Mouse (Mus musculus) testis, postnatal 14 days (tissue): ENCODE measurements around the gene Tmprss13.

Experiments
- DNase-seq: peaks from one replicate; pipeline ENCODE4 v3.0.0; 2021; ENCODE audit warnings: low spot score

The Tmprss13 gene

GRCm38 (mm10) chr9:45383883-45384282, 65.0 kb downstream of the Tmprss13 start:
- no peak for DNase-seq

GRCm38 (mm10) chr9:45386698-45387097, 67.8 kb downstream of the Tmprss13 start:
- no peak for DNase-seq

GRCm38 (mm10) chr9:45388385-45388994, 69.6 kb downstream of the Tmprss13 start:
- peak; percentile 68 for DNase-seq

- DNase-seq: no peak
Observed at GRCm38 (mm10) chr9:45389596-45389995, 70.7 kb downstream of the Tmprss13 start.

GRCm38 (mm10) chr9:45391299-45391698, 72.4 kb downstream of the Tmprss13 start:
- DNase-seq: no peak

- no peak for DNase-seq
Observed at GRCm38 (mm10) chr9:45395218-45395617, 76.3 kb downstream of the Tmprss13 start.

GRCm38 (mm10) chr9:45395796-45396195, 76.9 kb downstream of the Tmprss13 start:
- DNase-seq: no peak
